Mouse (Mus musculus) liver, embryonic 14.5 days (tissue): ENCODE measurements around the gene Cdkn2aipnl.

ENCODE experiments used
- CTCF ChIP-seq: IDR thresholded peaks from 2 replicates; pipeline ENCODE4 v1.5.1; 2016; ENCODE audit warnings: antibody characterized with exemption, low read depth, control low read depth
- EP300 ChIP-seq: IDR thresholded peaks from 2 replicates; pipeline ENCODE4 v1.6.1; 2016; ENCODE audit warnings: antibody characterized with exemption, low read depth

GRCm38 (mm10) chr11:51922421-51922841, 45.0 kb upstream of the Cdkn2aipnl start:
- TF ChIP-seq EP300, result no peak
- no peak for TF ChIP-seq CTCF
